Mouse (Mus musculus) layer of hippocampus, adult 2 months (tissue): Measurements from ENCODE around the gene Cttnbp2. TPM values are rescaled to one million over a fixed set of nuclear protein-coding genes. Genes with fewer than 3 reads are reported as not detected.

Source experiments
- DNase-seq, 2 experiments: peaks; one replicate each; pipeline ENCODE4 v3.0.0; 2022; ENCODE audit warnings: low spot score in 2 of 2
- H3K27ac ChIP-seq: fragments of 200-600 bp; 2 replicates; pipeline ENCODE4 v1.8.1; 2022
- H3K4me3 ChIP-seq: fragments of 200-600 bp; 2 replicates; pipeline ENCODE4 v1.8.1; 2022; ENCODE audit warnings: mild to moderate bottlenecking
- CTCF ChIP-seq: fragments of 200-600 bp; conservative IDR thresholded peaks from 2 replicates; pipeline ENCODE4 v1.8.1; 2022; ENCODE audit warnings: antibody characterized with exemption, mild to moderate bottlenecking, moderate library complexity
- total RNA-seq, 2 experiments: library from RNA; stranded (reverse); gene quantifications; 2 replicates each; pipeline ENCODE4 v1.2.3; 2021

Gene Cttnbp2
- total RNA-seq, 2 experiments from 2014 or later: 265 to 269 TPM

- Histone ChIP-seq H3K27ac (peak overlapping the region; percentile 24; the same call in 1 of the 2 replicates), H3K4me3 (no peak overlapping the region)
- no peak for DNase-seq
- no peak for TF ChIP-seq CTCF
Observed at GRCm38 (mm10) chr6:18430062-18430461, 84.6 kb downstream of the Cttnbp2 start.

GRCm38 (mm10) chr6:18424822-18425221 lies 89.8 kb downstream of the Cttnbp2 start:
- peak overlapping the region; percentile 76 for H3K27ac ChIP-seq

GRCm38 (mm10) chr6:18424367-18424766 lies 90.3 kb downstream of the Cttnbp2 start:
- Histone ChIP-seq H3K4me3 (no peak overlapping the region), H3K27ac (peak overlapping the region; percentile 76)
- no peak for DNase-seq

More at GRCm38 (mm10) chr6:18424822-18425221, 89.8 kb downstream of the Cttnbp2 start:
- H3K4me3 ChIP-seq: no peak overlapping the region
- no peak for DNase-seq
- TF ChIP-seq CTCF: no peak

GRCm38 (mm10) chr6:18423112-18423511 lies 91.5 kb downstream of the Cttnbp2 start:
- no peak for TF ChIP-seq CTCF
- Histone ChIP-seq H3K4me3 (no peak overlapping the region), H3K27ac (peak overlapping the region; percentile 41)
- no peak for DNase-seq

More at GRCm38 (mm10) chr6:18424367-18424766, 90.3 kb downstream of the Cttnbp2 start:
- TF ChIP-seq CTCF: no peak

- Histone ChIP-seq H3K4me3 (no peak overlapping the region), H3K27ac (peak overlapping the region; percentile 61; the same call in 1 of the 2 replicates)
- no peak for DNase-seq
- TF ChIP-seq CTCF: no peak
Observed at GRCm38 (mm10) chr6:18421561-18421960, 93.1 kb downstream of the Cttnbp2 start.

GRCm38 (mm10) chr6:18420660-18421059 lies 94.0 kb downstream of the Cttnbp2 start:
- no peak for TF ChIP-seq CTCF
- DNase-seq: no peak
- Histone ChIP-seq H3K4me3 (no peak overlapping the region), H3K27ac (peak overlapping the region; percentile 61; the same call in 1 of the 2 replicates)

GRCm38 (mm10) chr6:18417866-18418454 lies 96.7 kb downstream of the Cttnbp2 start:
- no peak for DNase-seq
- TF ChIP-seq CTCF: no peak
- Histone ChIP-seq H3K4me3 (no peak overlapping the region), H3K27ac (peak overlapping the region; percentile 62; the same call in 1 of the 2 replicates)

GRCm38 (mm10) chr6:18415961-18416360 lies 98.7 kb downstream of the Cttnbp2 start:
- DNase-seq: no peak
- H3K27ac ChIP-seq: peak overlapping the region; percentile 44; the same call in 1 of the 2 replicates
- no peak for TF ChIP-seq CTCF
- H3K4me3 ChIP-seq: no peak overlapping the region

- no peak for DNase-seq
- Histone ChIP-seq H3K4me3 (no peak overlapping the region), H3K27ac (no peak overlapping the region)
- TF ChIP-seq CTCF: no peak
Observed at GRCm38 (mm10) chr6:18411505-18412225, 103.0 kb downstream of the Cttnbp2 start.

- Histone ChIP-seq H3K27ac (peak overlapping the region; percentile 63), H3K4me3 (no peak overlapping the region)
- DNase-seq: peak in 1 of 2 experiments; percentile 42
- TF ChIP-seq CTCF: no peak
Observed at GRCm38 (mm10) chr6:18408445-18408844, 106.2 kb downstream of the Cttnbp2 start.

GRCm38 (mm10) chr6:18401066-18401674 lies 113.5 kb downstream of the Cttnbp2 start:
- Histone ChIP-seq H3K27ac (peak overlapping the region; percentile 16; the same call in 1 of the 2 replicates), H3K4me3 (no peak overlapping the region)
- peak; percentile 87 for TF ChIP-seq CTCF
- DNase-seq: no peak

- H3K4me3 ChIP-seq: no peak overlapping the region
- TF ChIP-seq CTCF: peak; percentile 26
- peak overlapping the region; percentile 8; the same call in 1 of the 2 replicates for H3K27ac ChIP-seq
- DNase-seq: no peak
Observed at GRCm38 (mm10) chr6:18381380-18381779, 133.3 kb downstream of the Cttnbp2 start.

GRCm38 (mm10) chr6:18380300-18381202 lies 134.1 kb downstream of the Cttnbp2 start:
- no peak for DNase-seq
- no peak overlapping the region for H3K27ac ChIP-seq
- H3K4me3 ChIP-seq: no peak overlapping the region
- no peak for TF ChIP-seq CTCF
